Mouse (Mus musculus): Measurements from ENCODE around the gene Bcs1l.

The Bcs1l gene

DNA sequence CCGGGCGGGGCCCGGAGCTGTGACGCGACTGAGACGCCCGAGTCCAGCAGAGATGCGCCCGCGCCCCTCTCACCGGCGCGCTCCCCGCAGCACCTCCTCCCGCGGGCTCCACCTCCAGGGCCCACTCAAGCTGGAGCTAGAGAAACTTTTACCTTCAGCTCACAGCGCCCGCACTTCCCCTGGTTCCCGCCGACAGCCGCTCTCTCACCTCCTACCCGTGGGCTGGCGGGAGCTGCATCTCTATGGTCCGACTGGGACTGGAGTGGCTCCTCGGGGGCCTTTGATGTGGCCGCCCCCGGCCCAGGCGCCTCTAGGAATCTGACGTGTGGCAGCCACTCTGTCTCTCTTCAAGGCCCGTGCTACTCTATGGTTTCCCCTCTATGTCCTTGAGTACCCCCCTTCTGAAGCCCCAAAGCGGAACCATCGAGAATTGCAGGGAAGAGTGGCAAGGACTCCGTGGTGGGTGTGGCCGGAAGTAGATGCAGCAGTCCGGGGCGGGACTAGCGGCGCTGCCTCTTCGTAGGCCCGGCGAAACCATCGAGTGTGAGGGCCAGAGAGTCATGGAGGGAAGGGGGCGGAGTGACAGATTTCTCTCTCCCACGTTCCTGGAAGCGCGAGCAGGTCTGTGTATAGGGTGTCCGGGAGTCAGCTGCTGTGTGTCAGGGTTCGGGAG is at the start of gene Bcs1l, which contains the start of gene Zfp142:
TSS of gene Bcs1l (plus strand) at position 517 of the 673 bp plus-strand sequence.
TSS of gene Zfp142 (minus strand) at position 474 of the 673 bp plus-strand sequence.
- in situ Hi-C loops (cut with MboI; ENCODE audit: low sequenced_read_pairs), result no loop called here

DNA sequence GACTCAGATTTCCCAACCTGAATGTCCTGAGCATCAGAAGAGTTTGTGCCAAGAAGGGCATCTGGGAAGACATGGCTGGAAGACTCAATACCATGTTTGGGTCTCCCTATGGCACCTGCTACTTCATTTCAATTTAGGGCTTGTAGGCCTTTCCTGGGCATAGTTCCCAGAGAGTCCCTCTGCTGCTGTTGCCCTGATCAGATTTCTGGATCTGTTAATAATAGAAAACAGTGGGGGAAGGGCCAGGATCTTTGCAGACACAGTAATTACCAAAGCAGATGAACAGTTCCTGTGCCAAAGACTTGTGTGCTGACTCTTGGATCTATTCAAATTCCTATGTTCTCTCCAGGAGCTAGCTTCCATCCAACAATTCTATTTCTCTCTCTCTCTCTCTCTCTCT is 49.4 kb upstream of the Bcs1l start:
- in situ Hi-C loops (cut with MboI; ENCODE audit: low sequenced_read_pairs), result no loop called here

DNA sequence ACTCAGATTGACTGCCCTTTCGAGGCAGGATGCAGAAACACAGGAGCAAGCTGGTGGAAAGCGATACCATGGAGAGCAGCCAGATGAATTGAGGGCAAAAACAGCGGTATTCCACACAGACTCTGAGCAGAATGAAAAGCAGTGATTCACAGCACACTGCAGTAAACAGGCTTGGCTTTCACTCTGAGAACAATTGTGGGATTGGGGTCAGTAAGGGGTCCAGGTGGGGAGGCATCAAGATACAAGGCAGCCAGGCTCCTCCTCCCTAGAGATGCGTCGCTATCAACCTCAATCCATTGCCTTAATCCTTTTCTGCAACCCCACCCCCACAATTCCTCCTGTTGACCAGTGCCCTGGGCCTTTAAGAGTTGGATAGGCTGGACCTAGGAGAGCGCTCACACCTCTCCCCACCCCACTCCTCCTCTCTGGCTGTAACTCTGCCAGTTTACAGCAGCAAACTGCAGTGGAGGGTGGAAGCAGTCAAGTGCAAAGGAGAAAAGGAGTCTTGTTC is 45.6 kb upstream of the Bcs1l start, which contains the start of gene Plcd4:
TSS of gene Plcd4 (plus strand) at position 438 of the 511 bp plus-strand sequence.
- in situ Hi-C loops (cut with MboI; ENCODE audit: low sequenced_read_pairs), result no loop called here

DNA sequence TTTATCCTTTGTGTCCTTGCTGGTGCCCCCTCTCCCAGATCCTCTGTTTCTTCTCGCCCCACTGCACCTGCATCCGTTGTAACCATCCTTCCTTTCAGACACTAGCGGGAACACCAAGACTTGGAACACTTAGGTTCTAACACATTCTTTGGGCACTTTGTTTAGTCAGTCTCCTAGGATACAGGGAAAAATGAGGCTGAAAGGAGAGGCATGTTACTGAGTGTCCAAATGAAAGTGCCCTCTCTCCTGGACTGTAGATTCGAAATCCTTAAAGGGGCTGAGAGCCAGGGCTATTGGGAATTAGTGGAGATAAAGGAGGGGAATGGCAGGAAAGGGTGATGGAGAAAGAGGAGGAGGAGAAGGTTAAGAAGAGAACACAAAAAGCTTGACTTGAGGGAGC is 43.9 kb upstream of the Bcs1l start, which contains the start of gene Usp37:
TSS of gene Usp37 (minus strand) at position 101 of the 400 bp plus-strand sequence.
- in situ Hi-C loops (cut with MboI; ENCODE audit: low sequenced_read_pairs), result no loop called here

DNA sequence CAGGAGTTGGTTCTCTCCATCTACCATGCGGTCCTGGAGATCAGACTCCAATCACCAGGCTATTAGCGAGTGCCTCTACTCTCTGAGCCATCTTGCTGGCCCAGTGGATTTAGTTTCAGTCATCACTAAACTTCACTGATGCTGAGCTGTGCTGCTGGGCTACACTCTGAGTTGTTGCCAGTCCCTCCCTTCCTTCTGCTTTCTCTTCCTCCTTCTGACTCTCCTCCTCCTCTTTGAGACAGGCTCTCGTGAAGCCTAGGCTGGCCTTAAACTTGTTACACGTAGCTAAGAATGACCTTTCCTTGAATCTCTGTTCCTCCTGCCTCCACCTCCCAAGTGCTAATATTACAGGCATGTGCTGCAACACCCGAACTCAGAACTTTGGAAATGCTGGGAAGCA is 29.0 kb upstream of the Bcs1l start:
- in situ Hi-C loops (cut with MboI; ENCODE audit: low sequenced_read_pairs), result no loop called here

DNA sequence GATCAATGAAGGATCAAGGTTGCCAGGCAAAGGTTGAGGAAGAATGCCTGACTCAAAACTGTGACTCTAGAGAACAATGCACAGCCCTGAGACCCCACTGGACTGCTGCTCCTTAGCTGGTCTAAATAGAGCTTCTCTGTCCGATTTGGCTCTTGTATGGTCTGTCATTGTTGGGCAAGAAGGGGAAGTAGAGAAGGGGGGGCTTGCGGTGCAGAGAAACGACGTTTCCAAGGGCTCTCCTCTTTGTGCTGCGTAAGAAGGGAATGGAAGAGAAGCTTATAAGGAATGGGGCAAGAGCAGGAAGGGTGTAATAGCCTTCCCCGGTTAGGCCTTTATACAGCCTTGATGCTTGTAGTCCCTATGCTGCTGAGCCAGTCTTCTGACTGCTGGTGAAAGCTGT is 22.3 kb upstream of the Bcs1l start:
- in situ Hi-C loops (cut with MboI; ENCODE audit: low sequenced_read_pairs), result no loop called here

DNA sequence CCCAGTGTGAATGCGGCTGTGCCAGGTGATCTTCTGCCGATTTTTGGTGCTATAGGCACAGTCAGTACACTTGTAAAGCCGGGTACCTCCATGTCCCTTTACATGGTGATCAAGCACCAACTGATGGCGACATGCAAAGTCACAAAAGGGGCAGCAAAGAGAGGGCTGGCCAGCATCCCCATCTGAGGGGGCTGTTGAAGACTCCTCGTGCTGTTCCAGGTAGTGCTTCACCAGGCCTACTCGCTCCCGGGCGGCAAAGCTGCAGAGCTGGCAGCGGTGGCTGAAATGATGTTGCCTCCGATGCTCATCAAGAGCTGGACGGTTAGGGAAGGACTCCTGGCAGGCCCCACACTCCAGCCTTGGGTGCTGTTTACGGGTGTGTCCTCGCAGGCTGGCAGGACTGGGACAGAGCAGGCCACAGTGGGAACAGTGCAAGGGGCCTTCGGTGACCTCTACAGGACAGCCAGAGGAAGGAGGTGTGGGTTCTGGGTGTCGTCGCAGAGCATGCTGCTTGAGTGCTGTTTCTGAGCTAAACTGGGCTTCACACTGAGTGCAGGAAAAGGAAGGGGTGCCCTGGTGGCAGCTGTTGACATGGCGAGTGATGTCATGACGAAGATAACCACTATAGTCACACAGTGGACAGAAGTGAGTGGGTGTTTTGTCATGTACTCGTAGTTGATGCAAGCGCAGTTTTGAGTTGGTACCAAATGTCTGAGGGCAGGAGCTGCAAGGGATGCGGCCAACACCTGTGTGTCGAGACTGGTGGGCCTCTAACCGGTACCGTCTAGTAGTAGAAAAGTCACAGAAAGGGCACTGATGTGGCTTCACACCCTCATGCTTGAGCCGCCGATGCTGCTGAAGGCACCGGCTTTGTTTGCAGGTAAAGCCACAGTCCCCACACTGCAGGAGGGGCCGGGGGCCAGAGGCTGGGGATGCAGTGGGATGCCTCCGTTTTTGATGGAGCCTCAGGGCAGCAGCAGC is 18.1 kb upstream of the Bcs1l start:
- in situ Hi-C loops (cut with MboI; ENCODE audit: low sequenced_read_pairs), result no loop called here

DNA sequence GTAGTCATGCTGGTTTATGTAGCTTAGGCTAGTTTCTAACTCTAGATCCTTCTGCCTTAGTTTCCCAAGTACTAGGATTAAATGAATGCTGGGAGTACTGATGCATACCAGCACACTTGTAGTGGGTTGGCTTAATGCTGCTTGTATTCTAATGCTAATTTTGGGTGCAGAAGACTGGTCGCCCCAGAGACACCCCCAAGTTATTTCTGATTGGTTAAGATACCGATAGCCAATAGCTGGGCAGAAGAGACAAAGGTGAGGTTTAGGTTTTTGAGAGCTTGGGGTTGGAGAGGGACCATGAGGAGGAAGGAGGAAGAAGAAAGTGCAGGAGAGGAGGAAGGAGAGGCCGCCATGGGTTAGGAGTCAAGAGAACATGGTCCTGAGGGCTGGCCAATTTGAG is 5.5 kb upstream of the Bcs1l start:
- in situ Hi-C loops (cut with MboI; ENCODE audit: low sequenced_read_pairs), result no loop called here

DNA sequence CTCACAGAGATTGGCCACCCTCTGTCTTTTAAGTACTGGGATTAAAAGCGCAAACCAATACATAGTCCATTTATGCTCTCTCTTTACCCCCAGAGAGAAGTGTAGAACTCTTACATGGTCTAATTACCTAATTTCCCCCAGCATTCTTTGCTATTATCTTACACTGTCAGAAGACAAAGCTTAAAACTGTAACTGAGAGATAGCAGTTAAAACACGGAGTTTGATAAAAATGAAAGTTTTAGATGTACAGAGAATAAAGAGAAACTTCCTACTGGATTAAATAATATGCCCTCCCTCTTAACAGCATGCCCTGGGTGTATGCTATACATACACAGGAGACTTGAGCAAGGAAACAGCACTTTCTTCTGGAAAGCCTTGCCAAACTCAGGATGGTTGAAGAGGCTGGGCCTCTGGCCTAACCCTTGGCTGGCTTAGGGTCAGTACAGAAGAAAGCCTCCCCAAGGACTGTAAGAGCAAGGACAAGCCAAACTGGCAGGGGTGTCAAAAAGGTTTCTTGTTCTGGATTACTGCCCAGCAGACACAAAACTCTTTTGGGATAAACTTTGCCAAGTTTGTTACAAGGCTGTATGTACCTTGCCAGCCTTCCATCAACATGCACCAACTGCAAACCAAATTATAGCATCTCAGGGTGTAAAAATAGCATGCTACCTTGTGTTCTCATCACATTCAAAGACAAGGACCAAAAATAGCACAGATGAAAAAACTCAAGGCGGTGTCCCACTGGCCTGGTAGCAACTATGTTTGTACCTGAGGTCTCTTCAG is 3.3 kb upstream of the Bcs1l start:
- in situ Hi-C loops (cut with MboI; ENCODE audit: low sequenced_read_pairs), result no loop called here

DNA sequence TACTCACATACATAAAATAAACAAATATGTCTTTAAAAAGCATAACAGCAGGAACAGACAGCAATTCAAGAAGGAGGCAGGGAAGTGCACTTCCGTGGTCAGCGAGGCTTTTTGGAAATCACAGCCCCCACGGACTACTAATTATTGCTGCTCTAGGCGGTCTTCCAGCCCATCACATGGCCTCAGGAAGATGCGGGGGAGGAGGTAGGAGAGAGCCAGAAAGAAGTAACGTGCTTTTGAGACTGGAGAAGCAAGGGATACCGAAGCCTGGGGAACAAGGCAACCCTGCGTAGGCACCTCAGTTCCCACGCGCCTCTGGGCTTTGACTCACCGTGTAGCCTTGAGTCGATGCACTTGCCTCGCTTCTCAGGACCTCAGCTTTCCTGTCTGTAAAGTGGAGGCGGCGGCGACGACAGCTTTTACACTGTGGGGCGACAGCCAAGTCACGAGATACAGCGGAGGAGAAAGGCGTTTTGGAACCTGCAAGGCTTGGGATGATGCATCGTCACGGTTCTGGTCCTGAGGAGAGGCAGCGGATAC is 786 bp upstream of the Bcs1l start:
- in situ Hi-C loops (cut with MboI; ENCODE audit: low sequenced_read_pairs), result no loop called here

DNA sequence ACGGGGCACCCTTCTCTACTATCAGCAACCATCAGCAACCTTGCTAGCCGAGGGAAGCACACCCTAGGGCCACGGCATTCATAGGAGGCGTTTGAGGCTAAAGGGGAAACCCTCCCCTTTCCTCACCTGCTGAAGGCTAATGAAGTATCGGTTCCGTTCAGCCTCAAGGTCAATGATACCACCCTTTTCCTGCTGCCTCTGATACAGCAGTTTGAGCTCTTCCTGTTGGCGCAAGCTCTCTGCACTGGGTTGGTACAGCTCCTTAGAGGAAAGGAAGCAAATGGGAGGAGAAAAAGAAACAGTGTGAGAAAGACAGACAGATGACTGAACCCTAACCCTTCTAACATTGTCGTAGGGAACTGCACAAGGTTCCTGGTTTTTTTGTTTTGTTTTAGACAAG is 6.3 kb downstream of the Bcs1l start:
- in situ Hi-C loops (cut with MboI; ENCODE audit: low sequenced_read_pairs), result no loop called here

DNA sequence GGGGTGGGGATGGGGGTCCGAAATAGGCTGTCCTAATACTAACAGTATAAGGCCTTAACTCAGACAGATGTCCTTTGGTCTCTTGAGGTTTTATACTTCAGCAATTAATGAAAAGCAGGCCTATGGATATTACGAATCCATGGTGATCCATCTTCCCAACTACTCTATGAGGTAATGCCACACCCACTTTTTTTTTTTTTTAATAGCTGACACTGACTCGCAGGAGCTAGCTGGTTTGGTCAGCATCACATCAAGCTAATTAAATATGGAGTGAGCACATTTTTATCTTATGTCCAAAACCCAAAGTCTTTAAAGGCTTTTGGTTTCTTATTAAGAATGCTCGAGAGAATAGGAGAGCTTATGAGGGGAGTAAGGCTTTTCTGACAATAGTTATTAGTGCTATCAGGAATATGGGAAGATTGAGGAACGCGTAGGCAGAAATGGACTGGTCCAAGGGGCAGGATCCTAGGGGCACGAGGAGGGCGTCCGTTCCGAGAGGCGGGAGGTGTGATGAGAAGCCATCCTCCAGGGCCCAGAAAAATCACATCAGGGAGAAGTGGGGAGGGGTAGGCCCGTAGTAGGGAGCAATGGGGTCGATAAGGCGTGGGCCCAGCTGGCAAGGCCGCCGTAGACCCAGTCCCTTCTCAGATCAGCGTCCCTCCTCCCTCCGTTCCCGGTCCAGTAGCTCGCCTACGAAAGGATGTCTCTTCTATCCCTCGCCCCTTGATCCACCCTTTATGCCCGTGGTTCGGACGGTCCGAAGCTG is 12.6 kb downstream of the Bcs1l start:
- in situ Hi-C loops (cut with MboI; ENCODE audit: low sequenced_read_pairs), result no loop called here

DNA sequence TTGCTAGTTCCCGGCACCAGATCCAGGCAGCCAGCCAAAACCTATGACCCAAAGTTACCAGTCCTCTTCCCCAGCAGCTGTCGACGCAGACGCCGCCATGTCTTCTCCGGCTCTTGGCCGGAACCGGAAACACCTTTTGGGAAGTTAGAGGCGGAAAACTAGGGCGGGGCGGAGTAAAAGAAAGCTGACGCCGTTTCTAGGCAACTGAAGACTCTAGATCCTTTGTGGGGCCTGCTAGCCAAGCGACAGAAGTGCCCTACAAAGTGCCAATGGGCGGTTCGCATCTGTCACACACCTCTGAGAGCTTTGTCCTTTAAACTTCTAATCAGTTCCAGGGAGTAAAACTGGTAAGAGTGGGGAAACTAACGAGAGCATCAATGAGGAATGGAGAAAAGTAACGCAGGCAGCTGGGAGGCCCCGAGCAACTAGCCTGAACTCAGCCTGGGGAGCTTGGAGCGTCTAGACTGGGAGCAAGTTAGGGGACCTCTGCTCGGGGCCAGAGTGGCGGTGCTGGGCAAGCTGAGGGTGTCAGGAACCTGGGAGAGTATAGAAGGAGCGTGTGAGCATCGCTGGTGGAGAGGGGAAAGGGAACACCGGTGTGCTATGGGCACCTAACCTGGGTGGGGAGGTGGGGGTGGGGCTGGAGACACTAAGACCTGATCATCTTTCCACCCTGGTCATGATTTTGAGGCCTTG is 13.3 kb downstream of the Bcs1l start, which contains the start of the genes Rnf25 and Stk36:
TSS of gene Rnf25 (minus strand) at position 131 of the 696 bp plus-strand sequence.
TSS of gene Stk36 (plus strand) at position 179 of the 696 bp plus-strand sequence.
- in situ Hi-C loops (cut with MboI; ENCODE audit: low sequenced_read_pairs), result no loop called here

DNA sequence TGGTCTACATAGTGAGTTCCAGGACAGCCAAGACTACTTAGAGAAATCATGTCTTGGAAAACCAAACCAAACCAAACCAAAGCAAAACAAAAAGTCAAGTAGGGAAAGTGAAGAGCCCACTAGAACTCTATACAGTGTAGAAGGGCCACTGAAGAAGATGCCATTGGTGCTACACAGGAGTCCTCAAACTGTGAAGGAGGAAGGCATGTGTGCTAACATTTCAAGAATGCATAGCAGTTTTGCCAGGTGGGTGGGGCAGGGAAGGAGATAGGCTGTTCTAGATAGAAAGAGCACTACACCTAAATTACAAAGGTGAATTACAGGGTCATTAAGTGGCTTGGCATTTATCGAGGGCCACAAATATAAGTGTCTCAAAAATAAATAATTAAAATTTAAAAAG is 36.1 kb downstream of the Bcs1l start:
- in situ Hi-C loops (cut with MboI; ENCODE audit: low sequenced_read_pairs), result no loop called here

DNA sequence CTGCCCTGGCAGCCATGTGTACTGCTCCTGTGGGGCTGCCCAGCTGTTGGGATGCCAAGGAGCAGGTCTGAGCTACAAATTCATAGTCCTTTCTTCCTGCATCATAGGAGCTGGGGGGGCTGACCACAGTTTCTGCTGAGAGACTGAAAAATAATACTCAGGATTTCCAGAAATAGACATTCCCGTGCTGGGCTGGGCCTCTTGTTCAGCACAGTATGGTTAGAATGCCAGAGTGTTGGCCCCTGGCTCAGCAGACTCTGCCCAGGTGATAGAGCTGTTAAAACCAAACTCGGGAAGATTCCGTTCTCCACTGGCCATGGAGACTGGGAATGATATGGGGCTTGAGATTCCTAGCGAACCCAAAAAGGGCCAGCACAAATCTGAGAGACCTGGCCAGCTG is 38.0 kb downstream of the Bcs1l start:
- in situ Hi-C loops (cut with MboI; ENCODE audit: low sequenced_read_pairs), result no loop called here

DNA sequence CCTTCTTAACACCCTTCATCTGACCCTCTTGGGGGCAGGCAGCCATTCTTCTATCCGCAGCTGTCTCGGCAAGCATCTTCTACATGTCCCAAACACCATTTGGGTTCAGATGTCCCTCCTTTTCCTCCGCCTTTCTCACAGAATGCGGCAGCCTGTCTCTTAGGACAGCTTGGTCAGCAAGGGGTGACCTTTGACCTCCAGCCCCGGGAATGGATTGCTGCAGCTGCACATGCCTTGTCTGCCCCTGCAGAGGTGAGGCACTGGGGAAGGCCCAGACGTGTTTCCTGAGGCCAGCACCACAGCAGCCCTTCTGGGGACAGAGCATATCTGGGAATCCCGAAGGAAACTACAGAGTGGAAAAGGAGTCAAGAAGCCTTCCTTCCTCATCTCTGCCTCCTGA is 39.9 kb downstream of the Bcs1l start:
- in situ Hi-C loops (cut with MboI; ENCODE audit: low sequenced_read_pairs), result no loop called here

DNA sequence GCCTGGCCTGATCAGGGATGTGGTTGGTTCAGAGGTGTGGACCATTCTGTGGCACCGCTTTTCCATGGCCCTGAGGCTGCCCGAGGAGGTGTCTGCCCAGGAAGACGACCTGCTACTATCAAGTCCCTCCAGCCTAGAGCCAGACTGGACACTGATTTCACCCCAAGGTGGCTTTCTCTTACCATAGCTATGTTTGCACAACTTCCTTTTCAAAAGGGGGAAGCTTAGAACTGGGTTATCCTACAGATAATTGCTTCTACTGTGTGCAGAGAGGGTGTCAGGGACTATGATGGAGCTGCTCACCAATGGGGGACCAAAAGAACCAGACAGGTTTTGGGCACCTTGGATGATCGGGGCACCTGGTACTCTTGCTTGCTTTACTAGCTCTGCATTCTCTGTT is 44.6 kb downstream of the Bcs1l start:
- in situ Hi-C loops (cut with MboI; ENCODE audit: low sequenced_read_pairs), result no loop called here
